Mouse (Mus musculus): ENCODE measurements around the gene Icos. TPM values are rescaled to one million over a fixed set of nuclear protein-coding genes. Genes with fewer than 3 reads are reported as not detected.

Icos gene
- polyA plus RNA-seq, 1 experiment: 0.97 TPM

DNA sequence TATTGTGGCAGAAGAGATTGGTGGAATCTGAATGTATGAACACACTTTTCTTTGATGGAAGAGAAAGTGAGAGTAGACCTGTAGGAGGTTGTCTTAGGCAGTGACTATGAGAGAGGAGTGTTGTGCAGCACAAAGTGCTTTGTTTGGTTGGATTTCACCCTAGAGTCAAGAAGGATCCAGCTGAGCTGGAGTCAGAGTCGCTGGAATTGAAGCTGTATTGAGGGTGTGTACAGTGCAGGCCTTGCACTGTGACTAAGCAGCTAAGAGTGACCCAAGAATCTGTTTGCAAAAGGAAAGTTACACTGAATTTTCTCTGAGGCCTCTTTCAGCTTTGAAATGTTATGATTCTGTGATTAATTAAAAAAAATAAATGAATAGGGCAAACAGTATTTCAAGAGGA, 52.2 kb downstream of the Icos start:
- DNase-seq (ENCODE audit: low read depth, low spot score): no peak
- 12% methylated on average over 1 of the region's 1 CpGs for WGBS

DNA sequence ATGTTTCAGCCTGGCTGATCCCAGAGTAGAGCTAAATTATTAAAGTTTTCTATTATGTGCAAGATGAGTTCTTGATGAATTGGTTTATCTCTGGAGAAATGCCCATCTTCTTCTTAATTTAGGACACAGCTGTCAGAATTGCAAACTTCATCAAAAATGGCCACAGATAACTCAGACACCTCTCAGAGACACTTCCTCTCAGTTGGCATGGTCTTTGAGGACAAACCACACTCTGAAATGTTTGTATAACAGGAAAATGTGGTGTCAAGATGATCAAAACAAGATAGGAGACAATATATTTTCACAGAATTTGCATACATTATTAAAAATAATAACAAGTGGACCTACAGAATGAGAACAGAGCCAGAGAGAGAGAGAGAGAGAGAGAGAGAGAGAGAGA, 52.8 kb downstream of the Icos start:
- DNase-seq (ENCODE audit: low read depth, low spot score): no peak

DNA sequence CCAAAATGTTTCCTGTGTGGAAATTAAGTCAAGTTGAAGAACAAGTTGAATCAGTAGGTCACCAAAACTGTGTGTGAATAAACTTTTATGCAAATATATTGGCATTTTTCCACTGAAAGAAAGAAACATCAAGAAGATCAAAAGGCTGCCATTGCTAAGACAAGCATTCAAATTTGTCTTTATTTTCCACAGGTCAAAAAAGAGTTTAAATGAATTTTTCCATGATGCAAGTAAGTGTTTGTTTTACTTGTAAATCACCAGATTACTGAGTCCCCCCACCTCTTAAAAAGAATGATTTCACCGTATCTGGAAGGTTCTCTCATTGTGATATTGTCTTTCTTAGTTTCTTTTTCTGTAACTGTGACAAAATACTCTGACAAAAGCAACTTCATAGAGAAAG, 57.5 kb downstream of the Icos start:
- DNase-seq (ENCODE audit: low read depth, low spot score): no peak
- 72% methylated on average over 1 of the region's 1 CpGs for WGBS

DNA sequence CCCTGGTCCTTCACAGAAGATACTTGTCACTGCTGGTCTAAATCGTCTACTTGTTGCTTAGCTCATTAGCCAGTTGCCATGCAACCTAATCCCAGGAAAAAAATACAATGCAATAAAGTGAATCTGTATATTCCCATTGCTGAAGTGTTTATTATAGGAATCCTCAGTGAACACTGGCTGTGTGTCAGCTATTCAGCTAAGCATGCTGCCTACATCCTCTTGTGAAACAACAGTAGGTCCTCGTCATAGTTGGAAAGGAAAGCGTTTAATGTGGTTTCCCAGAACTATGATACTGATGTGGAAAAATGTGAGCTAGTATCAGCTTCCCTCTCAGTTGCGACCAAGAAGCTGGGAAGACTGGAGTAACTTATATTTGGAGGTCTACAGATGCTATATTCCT, 60.5 kb downstream of the Icos start:
- DNase-seq (ENCODE audit: low read depth, low spot score): no peak
- 60% methylated on average over 4 of the region's 4 CpGs for WGBS

DNA sequence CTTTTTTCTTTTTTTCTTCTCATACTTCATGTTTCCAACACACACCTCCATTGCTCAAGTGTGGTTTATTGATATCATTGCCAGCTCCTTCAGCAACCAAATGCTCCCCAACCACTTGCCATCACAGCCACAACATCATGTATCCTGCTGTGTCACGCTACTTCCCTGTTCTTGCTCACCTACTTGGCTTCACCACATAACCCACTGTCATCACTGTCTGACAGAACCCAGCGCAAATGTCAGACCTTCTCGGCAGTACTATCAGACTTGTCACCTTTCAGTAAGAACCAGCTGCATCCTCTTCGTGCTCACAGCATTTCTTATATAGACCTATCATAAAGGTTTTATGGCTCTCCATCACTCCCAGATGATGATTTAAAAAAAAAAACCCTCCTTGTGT, 61.6 kb downstream of the Icos start:
- WGBS: 53% methylated on average over 4 of the region's 4 CpGs
- DNase-seq (ENCODE audit: low read depth, low spot score): no peak

DNA sequence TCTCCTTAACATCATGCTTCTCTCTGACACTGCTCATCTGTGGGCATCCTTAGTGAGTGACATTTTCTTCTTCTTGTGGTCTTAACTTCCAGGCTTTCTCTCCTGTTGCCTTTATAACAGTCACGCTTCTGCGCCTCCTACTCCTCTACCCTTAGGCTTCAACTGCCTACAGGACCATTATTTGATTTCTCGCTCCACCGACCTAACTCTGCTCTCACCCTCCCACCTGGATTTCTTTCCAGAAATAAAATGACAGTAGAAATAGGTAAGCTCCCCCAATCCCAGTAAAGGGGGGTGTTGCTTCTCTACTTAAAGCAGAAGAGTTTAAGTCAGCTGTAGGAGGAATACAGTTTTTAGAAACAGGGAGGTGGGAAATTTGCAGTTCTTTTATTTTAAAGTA, 62.7 kb downstream of the Icos start:
- 85% methylated on average over 4 of the region's 4 CpGs for WGBS
- DNase-seq (ENCODE audit: low read depth, low spot score): no peak

DNA sequence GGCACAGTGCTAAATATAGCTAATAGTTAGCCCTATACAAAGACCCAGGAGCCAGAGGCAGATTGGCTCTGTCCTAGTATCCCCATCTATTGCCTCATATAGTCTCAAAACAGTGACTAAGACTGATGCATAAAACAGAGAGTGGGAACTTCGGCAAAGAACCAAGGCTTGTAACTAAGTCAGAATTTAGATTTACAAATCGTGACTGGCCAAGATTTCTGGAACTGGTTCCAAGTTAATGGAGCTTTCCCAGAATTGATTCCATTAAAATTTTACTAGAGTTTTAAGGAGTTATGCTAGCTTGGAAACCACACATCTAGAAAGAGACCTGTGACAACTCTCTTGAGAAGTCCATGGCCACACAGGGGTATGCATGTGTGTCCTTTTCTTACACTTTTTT, 65.1 kb downstream of the Icos start:
- no peak for DNase-seq (ENCODE audit: low read depth, low spot score)
- 57% methylated on average over 2 of the region's 2 CpGs for WGBS

DNA sequence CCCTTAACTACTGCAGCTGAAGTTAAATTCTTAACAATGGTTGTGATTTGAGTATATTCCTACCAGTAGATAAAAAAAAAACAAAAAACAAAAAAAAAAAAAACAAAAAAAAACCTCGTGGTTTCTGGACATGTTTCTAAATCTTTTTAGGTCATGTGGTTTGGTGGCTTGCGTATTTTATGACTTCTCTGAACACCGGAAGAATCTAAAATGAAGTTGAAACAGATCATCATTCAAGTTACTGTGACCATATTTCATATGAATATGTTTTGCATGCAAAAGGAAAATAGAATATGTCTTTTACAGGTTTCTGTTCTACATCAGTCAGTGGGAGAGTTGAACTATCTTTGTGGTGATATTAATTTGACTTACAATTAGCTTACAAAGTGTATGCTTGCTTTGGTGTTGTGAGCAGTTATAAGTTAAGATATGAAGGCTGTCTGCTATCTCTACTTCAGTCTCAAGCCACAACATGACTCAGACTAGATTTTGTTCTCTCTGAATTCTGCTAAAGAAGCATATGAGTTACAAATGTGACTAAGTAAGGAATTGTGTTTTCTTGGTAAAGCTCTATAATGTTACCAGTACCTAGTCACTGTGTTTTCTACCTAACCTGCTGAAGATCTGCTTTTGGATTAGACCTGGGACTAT, 68.5 kb downstream of the Icos start:
- WGBS: 63% methylated on average over 3 of the region's 3 CpGs

DNA sequence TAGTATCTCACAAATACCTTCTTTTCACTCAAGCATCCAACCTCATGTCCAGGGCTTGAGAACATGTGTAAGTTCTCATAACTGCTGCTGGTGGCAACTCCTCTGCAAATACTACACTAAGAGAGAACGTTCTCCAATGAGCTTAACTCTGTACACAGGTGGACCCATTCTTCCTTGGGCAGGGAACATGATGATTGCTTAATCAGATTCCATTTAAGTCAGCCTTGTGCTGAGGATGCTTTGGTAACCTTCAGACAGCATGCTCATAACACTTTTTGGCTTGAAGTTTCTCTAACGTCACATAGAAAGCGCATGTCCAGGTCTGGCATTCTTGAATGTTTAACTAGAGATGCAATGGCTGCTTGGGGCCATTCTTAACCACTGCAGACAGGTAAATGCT, 69.6 kb downstream of the Icos start:
- 75% methylated on average over 3 of the region's 3 CpGs for WGBS
- no peak for DNase-seq (ENCODE audit: low read depth, low spot score)

More for the DNA sequence above, 68.5 kb downstream of the Icos start:
- DNase-seq (ENCODE audit: low read depth, low spot score): no peak

Other genes starting within 250 kb of the Icos start
- 0.56 and 0.84 TPM in 2 replicates for gene Ctla4, start 90.9 kb upstream of the Icos start, polyA plus RNA-seq (2012; rRNA removed)